Mouse (Mus musculus) ES-Bruce4 (cell line): Measurements from ENCODE around the gene Slc6a4. TPM values are rescaled to one million over a fixed set of nuclear protein-coding genes. Genes with fewer than 3 reads are reported as not detected.
A peak's percentile ranks its signal among the peaks of the same experiment; 100 is the strongest.

Experiments
- H3K27ac ChIP-seq: 2 replicates; pipeline ENCODE4 v1.5.1; 2012; ENCODE audit warnings: low read length, inconsistent platforms; ENCODE audit not compliant: insufficient read depth
- H3K27me3 ChIP-seq: 2 replicates; pipeline ENCODE4 v1.6.1; 2012; ENCODE audit warnings: mild to moderate bottlenecking, low read length, inconsistent platforms; ENCODE audit not compliant: control insufficient read depth, poor library complexity, insufficient read depth, severe bottlenecking
- H3K36me3 ChIP-seq: 2 replicates; pipeline ENCODE4 v1.6.1; 2012; ENCODE audit warnings: inconsistent platforms, mild to moderate bottlenecking, low read length, moderate library complexity; ENCODE audit not compliant: control insufficient read depth, poor library complexity, insufficient read depth, severe bottlenecking
- H3K4me1 ChIP-seq: one replicate; pipeline ENCODE4 v1.8.1; 2011; ENCODE audit warnings: low read length; ENCODE audit not compliant: control insufficient read depth, insufficient read depth
- H3K4me3 ChIP-seq: 2 replicates; pipeline ENCODE4 v1.5.1; 2011; ENCODE audit warnings: low read depth, mild to moderate bottlenecking, low read length
- H3K9ac ChIP-seq: 2 replicates; pipeline ENCODE4 v1.6.1; 2012; ENCODE audit warnings: low read depth, mild to moderate bottlenecking, inconsistent platforms; ENCODE audit not compliant: poor library complexity, severe bottlenecking
- H3K9me3 ChIP-seq: replicated peaks from 2 replicates; pipeline ENCODE4 v1.6.1; 2012; ENCODE audit warnings: mild to moderate bottlenecking, low read length, inconsistent platforms; ENCODE audit not compliant: control insufficient read depth, poor library complexity, insufficient read depth, severe bottlenecking
- CTCF ChIP-seq: IDR thresholded peaks from one replicate; pipeline ENCODE4 v1.8.1; 2011; ENCODE audit warnings: low read depth, low read length
- EP300 ChIP-seq: IDR thresholded peaks from 2 replicates; pipeline ENCODE4 v1.6.1; 2011; ENCODE audit warnings: low read depth, low read length; ENCODE audit not compliant: insufficient read depth
- POLR2A ChIP-seq: IDR thresholded peaks from one replicate; pipeline ENCODE4 v1.8.1; 2011; ENCODE audit warnings: low read length; ENCODE audit not compliant: insufficient read depth
- polyA plus RNA-seq: library from polyadenylated mRNA; stranded (reverse); fragments of >200 nt; gene quantifications from 2 replicates; pipeline ENCODE4 v1.2.4, GENCODE M21; 2011; ENCODE audit warnings: low read depth; ENCODE audit not compliant: missing spikeins, insufficient read depth, insufficient read length

Slc6a4 gene
- polyA plus RNA-seq, 1 experiment = not detected

DNA sequence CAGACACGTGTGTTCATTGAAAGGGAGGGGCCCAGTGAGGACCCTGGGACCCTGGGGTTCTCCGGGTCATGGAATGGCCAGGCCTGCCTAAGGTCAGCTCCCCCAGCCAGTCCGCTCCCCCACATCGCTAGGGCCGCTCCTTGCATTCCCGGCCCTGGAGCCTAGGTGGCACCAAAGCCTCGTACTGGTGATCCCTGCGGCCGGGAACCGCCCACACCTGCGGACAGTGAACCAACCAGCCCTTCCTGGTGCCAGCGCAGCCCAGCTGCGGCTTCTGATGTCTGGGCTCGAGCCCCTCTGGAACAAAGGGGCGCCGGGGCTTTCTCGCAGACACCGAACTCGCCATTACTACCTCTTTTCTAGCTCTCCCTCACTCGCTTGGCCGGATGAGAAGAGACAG, 1.1 kb upstream of the Slc6a4 start:
- no peaks in the 10 kb centered on the region for H3K4me1 ChIP-seq
- H3K27me3 ChIP-seq = peaks cover 14% of the 10 kb centered on the region
- H3K36me3 ChIP-seq = no peaks in the 10 kb centered on the region
- H3K9ac ChIP-seq = no peak overlapping the region
- no peaks in the 10 kb centered on the region for H3K9me3 ChIP-seq
- TF ChIP-seq CTCF (peak; percentile 73), EP300 (no peak), POLR2A (no peak)
- peak overlapping the region; percentile 36; the same call in 1 of the 2 replicates for H3K4me3 ChIP-seq
- H3K27ac ChIP-seq = no peak overlapping the region

DNA sequence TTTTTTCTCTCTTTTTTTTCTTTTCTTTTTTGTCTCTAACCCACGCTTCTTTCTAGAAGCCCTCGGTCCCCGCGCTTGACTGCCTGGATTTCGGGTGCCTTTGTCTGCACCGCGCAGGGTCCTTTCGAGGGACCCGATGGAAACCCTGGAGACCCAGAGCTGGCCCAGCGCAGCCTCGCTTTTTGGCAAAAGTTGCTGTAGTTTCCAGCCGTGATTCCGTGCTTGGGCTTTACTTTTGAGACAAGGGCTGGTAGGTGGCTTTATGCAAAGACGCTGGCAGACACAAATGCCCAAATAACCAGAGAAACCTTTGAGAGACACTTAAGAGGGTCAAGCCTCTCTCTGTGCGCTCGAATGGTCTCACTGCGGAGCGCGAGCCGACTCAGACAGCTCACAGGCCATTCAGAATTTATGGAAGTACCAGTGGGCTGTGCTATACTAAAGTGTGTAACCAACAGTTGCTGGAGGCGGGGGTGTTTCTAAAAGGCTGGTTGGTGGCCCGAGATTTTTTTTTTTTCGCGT, 363 bp downstream of the Slc6a4 start:
- no peaks in the 10 kb centered on the region for H3K9me3 ChIP-seq
- H3K9ac ChIP-seq = peak overlapping the region; percentile 21; the same call in 1 of the 2 replicates
- peaks cover 14% of the 10 kb centered on the region for H3K27me3 ChIP-seq
- TF ChIP-seq EP300 = no peak
- TF ChIP-seq CTCF = no peak
- no peak for TF ChIP-seq POLR2A
- no peak overlapping the region for H3K27ac ChIP-seq
- H3K4me3 ChIP-seq = 0 out of 2 replicates have a peak overlapping the region, but pooled peaks have one; percentile 20
- no peaks in the 10 kb centered on the region for H3K36me3 ChIP-seq
- H3K4me1 ChIP-seq = no peaks in the 10 kb centered on the region

DNA sequence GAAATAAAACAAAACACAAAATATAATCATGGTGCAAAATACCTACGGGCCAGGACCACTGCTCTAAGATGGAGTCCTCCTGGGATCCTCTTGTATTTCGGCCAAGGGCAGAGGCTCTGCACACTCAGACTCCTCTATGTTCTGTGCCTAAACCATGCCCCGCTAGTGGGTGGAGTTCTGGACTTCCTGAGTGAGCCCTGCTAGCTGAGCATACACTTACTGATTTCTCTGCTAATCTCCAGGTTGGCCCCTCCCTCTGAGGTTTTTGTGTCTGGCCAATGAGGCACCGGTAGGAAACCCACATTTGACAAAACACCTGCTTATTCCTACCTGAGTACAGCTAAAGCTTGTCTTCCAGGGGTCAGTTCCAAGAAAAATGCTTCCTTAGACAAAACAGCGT, 2.3 kb downstream of the Slc6a4 start:
- Histone ChIP-seq H3K27ac (no peak overlapping the region), H3K4me1 (no peaks in the 10 kb centered on the region), H3K4me3 (no peak overlapping the region), H3K36me3 (no peaks in the 10 kb centered on the region), H3K27me3 (peaks cover 14% of the 10 kb centered on the region), H3K9me3 (no peaks in the 10 kb centered on the region), H3K9ac (no peak overlapping the region)
- TF ChIP-seq CTCF (no peak), EP300 (no peak), POLR2A (no peak)

DNA sequence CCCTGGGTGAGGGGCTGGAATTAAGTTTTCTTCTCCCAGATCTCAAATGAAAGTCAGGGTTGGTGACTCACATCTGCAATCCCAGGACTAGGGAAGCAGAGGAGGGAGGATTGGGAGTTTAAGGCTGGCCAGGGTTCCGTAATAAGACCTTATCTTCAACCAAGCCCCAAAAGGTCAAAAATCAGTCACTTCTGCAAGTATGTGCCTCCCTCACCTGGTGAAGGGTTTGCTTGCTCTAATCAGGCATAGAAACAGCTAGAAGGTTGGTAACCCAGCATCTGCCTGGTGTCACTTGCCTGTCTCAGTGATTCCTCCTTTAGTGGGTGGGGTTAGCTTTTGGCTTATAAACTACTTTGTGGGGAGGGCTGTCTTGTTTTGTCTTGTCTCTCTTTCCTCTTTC, 4.0 kb downstream of the Slc6a4 start:
- no peak overlapping the region for H3K27ac ChIP-seq
- H3K9me3 ChIP-seq = no peaks in the 10 kb centered on the region
- H3K27me3 ChIP-seq = peaks cover 14% of the 10 kb centered on the region
- TF ChIP-seq CTCF (no peak), EP300 (no peak), POLR2A (no peak)
- H3K9ac ChIP-seq = no peak overlapping the region
- no peaks in the 10 kb centered on the region for H3K4me1 ChIP-seq
- H3K36me3 ChIP-seq = no peaks in the 10 kb centered on the region
- H3K4me3 ChIP-seq = no peak overlapping the region

DNA sequence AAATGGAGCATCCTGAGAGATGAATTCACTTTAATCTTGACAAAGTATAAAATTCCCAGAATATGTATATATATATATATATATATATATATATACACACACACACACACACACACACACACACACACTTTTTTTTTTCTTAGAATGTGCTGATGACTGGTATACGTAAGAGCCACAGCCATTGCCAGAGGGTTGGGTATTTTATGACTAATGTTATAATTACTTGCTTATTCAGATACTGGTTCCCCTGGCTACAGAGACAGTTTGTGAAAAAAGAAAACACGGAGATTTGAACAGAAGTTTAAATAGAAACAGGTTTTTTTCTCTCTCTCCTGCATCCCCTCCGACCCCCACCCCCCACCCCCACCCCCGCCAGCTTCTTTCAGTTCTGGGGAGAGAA, 7.5 kb downstream of the Slc6a4 start:
- Histone ChIP-seq H3K36me3 (no peaks in the 10 kb centered on the region), H3K9ac (no peak overlapping the region), H3K9me3 (no peaks in the 10 kb centered on the region), H3K4me1 (no peaks in the 10 kb centered on the region), H3K4me3 (no peak overlapping the region), H3K27ac (no peak overlapping the region), H3K27me3 (no peaks in the 10 kb centered on the region)
- TF ChIP-seq CTCF (no peak), POLR2A (no peak), EP300 (no peak)

DNA sequence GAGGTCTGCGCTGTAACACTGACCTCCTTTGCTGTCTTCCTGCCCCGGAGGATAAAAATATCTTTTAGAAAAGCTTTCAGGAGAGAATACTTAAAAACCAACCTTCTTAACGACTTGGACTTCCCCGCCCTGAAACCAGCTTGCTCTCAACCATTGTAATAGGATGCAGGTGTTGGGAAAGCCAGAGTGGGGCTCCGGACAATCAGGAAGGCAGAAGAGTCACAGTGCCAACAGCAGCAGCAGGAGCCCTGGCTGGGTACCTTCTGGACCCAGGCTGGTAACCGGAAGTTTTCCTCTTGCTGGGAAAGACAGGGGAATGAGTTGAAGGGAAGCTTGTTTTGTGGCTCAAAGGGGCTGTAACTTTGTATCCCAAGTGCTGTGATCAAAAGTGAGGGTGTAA, 8.2 kb downstream of the Slc6a4 start:
- no peaks in the 10 kb centered on the region for H3K4me1 ChIP-seq

More for the DNA sequence above, 8.2 kb downstream of the Slc6a4 start:
- no peak overlapping the region for H3K9ac ChIP-seq
- H3K36me3 ChIP-seq = no peaks in the 10 kb centered on the region
- H3K27me3 ChIP-seq = no peaks in the 10 kb centered on the region
- no peaks in the 10 kb centered on the region for H3K9me3 ChIP-seq
- no peak overlapping the region for H3K4me3 ChIP-seq
- no peak overlapping the region for H3K27ac ChIP-seq
- TF ChIP-seq CTCF = no peak
- TF ChIP-seq POLR2A = no peak
- no peak for TF ChIP-seq EP300
